Mouse (Mus musculus) C2C12 (cell line): ENCODE results near the gene Eif4e3. TPM values are rescaled to one million over a fixed set of nuclear protein-coding genes. Genes with fewer than 3 reads are reported as not detected.

Experiments
- H3K27me3 ChIP-seq: one replicate; pipeline ENCODE4 v1.6.1; 2011; ENCODE audit not compliant: control insufficient read depth, insufficient read depth, insufficient read length
- H3K36me3 ChIP-seq: one replicate; pipeline ENCODE4 v1.6.1; 2011; ENCODE audit not compliant: control insufficient read depth, insufficient read depth
- H3K4me3 ChIP-seq: one replicate; pipeline ENCODE4 v1.5.1; 2011; ENCODE audit warnings: mild to moderate bottlenecking, control low read depth; ENCODE audit not compliant: poor library complexity, insufficient read depth, severe bottlenecking
- H3K79me2 ChIP-seq: one replicate; pipeline ENCODE4 v1.6.1; 2011; ENCODE audit not compliant: control insufficient read depth, insufficient read depth
- H3K79me3 ChIP-seq: one replicate; pipeline ENCODE4 v1.6.1; 2011; ENCODE audit warnings: low read depth, control low read depth
- H3ac ChIP-seq: one replicate; pipeline ENCODE3; 2011; ENCODE audit warnings: low read depth; ENCODE audit not compliant: control insufficient read depth, insufficient read length
- CEBPB ChIP-seq: IDR thresholded peaks from one replicate; pipeline ENCODE4 v1.6.1; 2011; ENCODE audit warnings: low read depth, mild to moderate bottlenecking, control low read depth, moderate library complexity
- CTCF ChIP-seq: IDR thresholded peaks from one replicate; pipeline ENCODE4 v1.5.1; 2011; ENCODE audit not compliant: control insufficient read depth, insufficient read depth, insufficient read length
- FOSL1 ChIP-seq: IDR thresholded peaks from one replicate; pipeline ENCODE4 v1.8.0; 2011; ENCODE audit warnings: mild to moderate bottlenecking, low read length; ENCODE audit not compliant: poor library complexity, insufficient read depth, severe bottlenecking
- MAX ChIP-seq: IDR thresholded peaks from one replicate; pipeline ENCODE4 v1.6.1; 2011; ENCODE audit warnings: mild to moderate bottlenecking, control low read depth
- MYOD1 ChIP-seq: IDR thresholded peaks from one replicate; pipeline ENCODE4 v1.6.1; 2011; ENCODE audit warnings: low read depth; ENCODE audit not compliant: control insufficient read depth, insufficient read length
- MYOG ChIP-seq: IDR thresholded peaks from one replicate; pipeline ENCODE4 v1.6.1; 2011; ENCODE audit not compliant: control insufficient read depth, insufficient read length; ENCODE audit errors: extremely low read depth
- USF1 ChIP-seq: IDR thresholded peaks from one replicate; pipeline ENCODE4 v1.6.1; 2011; ENCODE audit warnings: low read depth, mild to moderate bottlenecking, control low read depth, moderate library complexity
- long read RNA-seq, 2 experiments: library from polyadenylated mRNA; unstranded; transcript quantifications; one replicate each; pipeline ENCODE4 v2.0.0; 2019 to 2020
- polyA plus RNA-seq: library from polyadenylated mRNA; unstranded; fragments of >200 nt; fragmentation: generic; extraction: Trizol; gene quantifications from one replicate; pipeline ENCODE4 v1.2.1, GENCODE M21; 2012; ENCODE audit warnings: missing spikeins

Eif4e3 gene
- 5.9 TPM for polyA plus RNA-seq
- long read RNA-seq, experiment 1, transcript Eif4e3-201 (7 exons, 2,515 nt), result major isoform, 22 of 24 reads
- long read RNA-seq, experiment 1, partial matches to known transcripts, result 2 of 24 reads
- long read RNA-seq, experiment 1, other reads (novel, unspliced or antisense), result 0 of 24 reads
- long read RNA-seq, experiment 2, transcript Eif4e3-201 (7 exons, 2,515 nt), result major isoform, 48 of 51 reads
- long read RNA-seq, experiment 2, partial matches to known transcripts, result 3 of 51 reads
- long read RNA-seq, experiment 2, other reads (novel, unspliced or antisense), result 0 of 51 reads

GRCm38 (mm10) chr6:99666318-99667171, at the start of gene Eif4e3, which contains the start of gene Gm20696:
TSS of gene Eif4e3 (minus strand) at chr6:99666771.
TSS of gene Gm20696 (minus strand) at chr6:99666797.
- Histone ChIP-seq H3K4me3 (peak within 1 kb of the TSS; percentile 52), H3K36me3 (no peaks in the 10 kb centered on the region)
- no peak for TF ChIP-seq MAX
- TF ChIP-seq USF1, result no peak
- TF ChIP-seq CEBPB, result no peak
- TF ChIP-seq MYOG, result no peak
- no peak for TF ChIP-seq CTCF
- no peak for TF ChIP-seq FOSL1
- TF ChIP-seq MYOD1, result no peak

DNA sequence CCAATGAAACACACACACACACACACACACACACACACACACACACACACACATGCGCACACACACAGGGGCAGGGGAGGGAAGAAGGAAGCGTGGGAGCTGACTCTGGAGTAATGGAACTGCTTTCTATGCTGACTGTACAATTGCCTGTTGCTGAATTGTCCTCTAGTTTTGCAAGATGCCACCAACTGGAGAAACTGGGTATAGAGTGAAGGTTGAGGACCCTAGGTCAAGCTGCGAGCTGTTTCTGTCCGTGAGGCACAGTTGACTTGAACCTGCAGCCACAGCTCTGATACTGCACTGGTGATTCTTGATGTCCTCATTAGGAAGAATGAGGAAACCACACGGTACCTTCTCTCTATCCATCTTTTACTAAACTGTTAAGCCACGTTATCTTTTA, 49.3 kb upstream of the Eif4e3 start:
- Histone ChIP-seq H3K27me3 (peaks cover 27% of the 10 kb centered on the region), H3ac (no peak overlapping the region), H3K36me3 (no peaks in the 10 kb centered on the region), H3K79me2 (no peaks in the 10 kb centered on the region), H3K79me3 (no peaks in the 10 kb centered on the region), H3K4me3 (no peak overlapping the region)
- TF ChIP-seq MYOD1 (no peak), MAX (no peak), MYOG (no peak)

More at GRCm38 (mm10) chr6:99666318-99667171, at the start of gene Eif4e3, which contains the start of gene Gm20696:
- peak within 1 kb of the TSS; percentile 96 for H3ac ChIP-seq
- no peaks in the 10 kb centered on the region for H3K79me2 ChIP-seq
- H3K27me3 ChIP-seq, result no peaks in the 10 kb centered on the region
- no peaks in the 10 kb centered on the region for H3K79me3 ChIP-seq

DNA sequence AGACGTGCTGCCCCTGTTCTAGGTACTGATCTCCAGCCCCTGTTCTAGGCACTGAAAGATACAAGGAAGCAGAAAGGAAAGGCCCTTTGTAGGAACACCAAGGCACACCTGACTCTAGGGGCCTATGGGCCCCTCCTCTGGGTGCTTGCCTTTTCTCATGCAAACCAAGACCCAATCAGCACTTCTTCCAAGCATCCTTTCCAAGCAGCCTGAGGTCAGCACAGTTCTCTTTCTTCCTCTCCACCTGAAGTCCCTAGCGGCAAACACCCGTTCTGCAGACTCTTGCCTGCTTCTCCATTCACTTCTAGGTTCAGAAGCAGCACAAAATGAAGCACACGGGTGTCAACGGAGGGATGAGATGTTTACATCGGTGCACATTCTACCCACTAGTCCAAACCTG, 48.6 kb upstream of the Eif4e3 start:
- H3K79me3 ChIP-seq, result no peaks in the 10 kb centered on the region
- no peak for TF ChIP-seq CTCF

GRCm38 (mm10) chr6:99713256-99713655, 46.7 kb upstream of the Eif4e3 start:
- H3K4me3 ChIP-seq, result no peak overlapping the region
- H3K27me3 ChIP-seq, result peaks cover 33% of the 10 kb centered on the region
- no peaks in the 10 kb centered on the region for H3K36me3 ChIP-seq
- no peak overlapping the region for H3ac ChIP-seq
- TF ChIP-seq MYOG (no peak), CTCF (no peak), CEBPB (no peak), FOSL1 (no peak), USF1 (no peak), MYOD1 (no peak), MAX (no peak)
- no peaks in the 10 kb centered on the region for H3K79me2 ChIP-seq
- H3K79me3 ChIP-seq, result no peaks in the 10 kb centered on the region

More for the DNA sequence above, 48.6 kb upstream of the Eif4e3 start:
- H3K27me3 ChIP-seq, result peaks cover 27% of the 10 kb centered on the region
- no peak overlapping the region for H3K4me3 ChIP-seq
- no peak overlapping the region for H3ac ChIP-seq
- H3K36me3 ChIP-seq, result no peaks in the 10 kb centered on the region
- H3K79me2 ChIP-seq, result no peaks in the 10 kb centered on the region

DNA sequence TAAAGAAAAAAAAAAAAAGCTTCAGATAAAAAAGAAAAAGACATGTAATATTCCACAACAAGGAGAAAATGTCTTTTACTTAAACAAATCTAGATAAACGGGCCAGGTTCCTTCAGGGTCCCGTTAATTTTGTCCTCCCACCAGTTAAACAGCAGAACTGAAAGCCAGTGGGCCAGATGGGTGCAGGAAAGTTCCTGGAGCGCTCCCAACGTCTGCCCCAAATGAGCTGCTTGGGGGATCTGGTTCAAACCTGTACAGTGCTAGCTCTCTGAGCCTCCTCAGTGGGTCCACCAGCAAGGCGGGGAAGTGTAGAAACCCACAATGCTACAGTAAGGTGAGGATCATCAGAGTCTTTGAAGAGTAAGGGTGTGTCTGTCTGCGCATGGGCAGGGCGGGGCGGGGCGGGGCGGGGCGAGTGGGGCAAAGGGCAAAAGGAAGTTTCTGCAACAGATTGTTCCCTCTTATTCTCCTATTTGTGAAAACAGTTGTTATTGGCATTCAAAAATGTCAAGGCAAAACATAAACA, 45.1 kb upstream of the Eif4e3 start:
- H3K36me3 ChIP-seq, result no peaks in the 10 kb centered on the region
- no peak overlapping the region for H3ac ChIP-seq
- TF ChIP-seq MYOG (no peak), FOSL1 (no peak), USF1 (no peak), MAX (no peak), CTCF (no peak), MYOD1 (no peak), CEBPB (no peak)
- no peaks in the 10 kb centered on the region for H3K79me3 ChIP-seq
- no peaks in the 10 kb centered on the region for H3K79me2 ChIP-seq
- H3K4me3 ChIP-seq, result no peak overlapping the region
- H3K27me3 ChIP-seq, result peaks cover 33% of the 10 kb centered on the region
